8 mouse cellular contexts compared by ENCODE assay signal in the genomic region with DNA sequence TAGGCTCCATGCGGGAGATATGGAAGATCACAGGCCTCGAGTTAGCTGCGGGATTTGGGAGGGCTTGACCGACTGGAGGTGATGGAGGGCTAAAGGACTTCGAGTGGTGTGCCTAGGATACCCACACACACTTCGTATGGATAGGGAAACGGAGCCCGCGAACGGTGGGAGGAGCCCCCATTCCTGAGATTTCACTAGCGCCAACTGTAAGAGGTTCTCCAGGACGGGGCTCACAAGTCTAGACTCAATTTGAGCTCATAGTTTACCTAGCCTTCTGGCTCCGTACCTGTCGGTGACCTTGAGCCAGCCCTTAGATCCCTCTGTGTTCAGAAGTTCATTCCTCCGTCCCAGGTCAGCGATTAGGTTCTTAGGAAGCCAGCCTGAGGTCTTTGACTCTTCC. TPM values are rescaled to one million over a fixed set of nuclear protein-coding genes. Genes with fewer than 3 reads are reported as not detected.
DNase-seq lines count a peak whose midpoint lies in the region; ATAC-seq and TF ChIP-seq lines count a peak whose summit lies in the region.

No protein-coding gene starts in this region.

- H3K9me3 ChIP-seq in hindbrain, embryonic 10.5 days = no peaks in the 10 kb centered on the region
- H3K9me3 ChIP-seq in liver, embryonic 16.5 days (replicated peaks; ENCODE audit: control insufficient read depth, low read length) = no peaks in the 10 kb centered on the region
- no peaks in the 10 kb centered on the region for H3K9me3 ChIP-seq in stomach, embryonic 16.5 days (replicated peaks; ENCODE audit: control insufficient read depth, low read length)

- no peak for DNase-seq in left cerebral cortex, adult 2 months (ENCODE audit: extremely low spot score in 1 of 2, low spot score in 2 of 2)
- DNase-seq in left cerebral cortex, adult 11 months (ENCODE audit: low spot score) = no peak
- DNase-seq in hindbrain, embryonic 10.5 days (ENCODE audit: low spot score) = no peak
- DNase-seq in cerebellum, postnatal 4 days (ENCODE audit: low spot score in 2 of 2) = no peak
- DNase-seq in adrenal gland, postnatal 25 days = no peak

- peak overlapping the region; percentile 73 for H3K9ac ChIP-seq in liver, embryonic 16.5 days (ENCODE audit: low read depth, low read length)
- peak overlapping the region; percentile 85 for H3K9ac ChIP-seq in stomach, embryonic 16.5 days (ENCODE audit: low read length)

- intact Hi-C loops in left cerebral cortex, adult 2 months (cut with DNase I) = loop anchor here (10.0 kb wide), 1 partner anchor 612 kb away; a partner anchor contains a TSS

- ATAC-seq in liver, embryonic 16.5 days (ENCODE audit: low read depth) = no peak
- ATAC-seq in stomach, embryonic 16.5 days (ENCODE audit: insufficient read depth, low FRiP score) = peak; percentile 0; the same call in 1 of the 2 replicates
- no peak for ATAC-seq in megakaryocyte-erythroid progenitor cell, adult 5-6 weeks (replicated peaks; ENCODE audit: low FRiP score, low TSS enrichment, poor library complexity, severe bottlenecking)

- H3K4me2 ChIP-seq in liver, embryonic 16.5 days (ENCODE audit: low read depth, low read length) = peak overlapping the region; percentile 95
- H3K4me2 ChIP-seq in stomach, embryonic 16.5 days (ENCODE audit: low read depth, low read length) = peak overlapping the region; percentile 77

- 11% methylated on average over 16 of the region's 16 CpGs for WGBS in hindbrain, embryonic 10.5 days
- WGBS in liver, embryonic 16.5 days (ENCODE audit: insufficient replicate concordance) = 9% methylated on average over 16 of the region's 16 CpGs
- 8% methylated on average over 16 of the region's 16 CpGs for WGBS in stomach, embryonic 16.5 days

- peak overlapping the region; percentile 77 for H3K4me3 ChIP-seq in left cerebral cortex, adult 2 months
- peak overlapping the region; percentile 69 for H3K4me3 ChIP-seq in hindbrain, embryonic 10.5 days
- peak overlapping the region; percentile 70 for H3K4me3 ChIP-seq in liver, embryonic 16.5 days (ENCODE audit: low read depth, low read length)
- peak overlapping the region; percentile 64 for H3K4me3 ChIP-seq in stomach, embryonic 16.5 days (replicated peaks; ENCODE audit: low read length)

- peaks cover 19% of the 10 kb centered on the region for H3K36me3 ChIP-seq in hindbrain, embryonic 10.5 days
- peaks cover 11% of the 10 kb centered on the region for H3K36me3 ChIP-seq in liver, embryonic 16.5 days (ENCODE audit: control insufficient read depth, insufficient read depth)
- H3K36me3 ChIP-seq in stomach, embryonic 16.5 days (ENCODE audit: control insufficient read depth, insufficient read depth, low read length) = peaks cover 10% of the 10 kb centered on the region; the same call in 1 of the 2 replicates

- TF ChIP-seq CTCF in left cerebral cortex, adult 2 months (IDR thresholded peaks at IDR 0.05) = no peak

- peaks cover 32% of the 10 kb centered on the region for H3K4me1 ChIP-seq in hindbrain, embryonic 10.5 days (replicated peaks)
- peaks cover 43% of the 10 kb centered on the region for H3K4me1 ChIP-seq in liver, embryonic 16.5 days (ENCODE audit: control insufficient read depth, low read depth, low read length)
- peaks cover 22% of the 10 kb centered on the region; the same call in 1 of the 2 replicates for H3K4me1 ChIP-seq in stomach, embryonic 16.5 days (ENCODE audit: control insufficient read depth, insufficient read depth, low read length)

- peaks cover 30% of the 10 kb centered on the region for H3K27me3 ChIP-seq in hindbrain, embryonic 10.5 days (ENCODE audit: insufficient read depth, poor library complexity, severe bottlenecking)
- peaks cover 6% of the 10 kb centered on the region; the same call in 1 of the 2 replicates for H3K27me3 ChIP-seq in liver, embryonic 16.5 days (ENCODE audit: control insufficient read depth, insufficient read depth, low read depth, low read length)
- H3K27me3 ChIP-seq in stomach, embryonic 16.5 days (ENCODE audit: control insufficient read depth, insufficient read depth, low read length) = no peaks in the 10 kb centered on the region

- H3K27ac ChIP-seq in left cerebral cortex, adult 2 months = peak overlapping the region; percentile 77
- peak overlapping the region; percentile 86 for H3K27ac ChIP-seq in hindbrain, embryonic 10.5 days
- peak overlapping the region; percentile 93 for H3K27ac ChIP-seq in liver, embryonic 16.5 days (ENCODE audit: low read length)
- peak overlapping the region; percentile 86 for H3K27ac ChIP-seq in stomach, embryonic 16.5 days (ENCODE audit: low read length)

RNA-seq across cellular contexts. Expression of a gene that starts 1.2 kb away (rescaled TPM):
- 10 to 100 TPM in 1 of 2 experiments, 1 to 10 TPM in 1; 9.6 to 10.7 TPM for total RNA-seq in left cerebral cortex, adult 2 months (2021)
- polyA plus RNA-seq in hindbrain, embryonic 10.5 days (2016; fragmentation: Nextera tagmentation; extraction: Ambion mirVana) = 8.8 and 9.7 TPM in 2 replicates
- polyA plus RNA-seq in liver, embryonic 16.5 days (2015; fragmentation: Nextera tagmentation; extraction: Ambion mirVana) = 10.0 and 10.7 TPM in 2 replicates
- 13.2 and 16.5 TPM in 2 replicates for polyA plus RNA-seq in stomach, embryonic 16.5 days (2015; fragmentation: Nextera tagmentation; extraction: Ambion mirVana)
- 2.9 and 9.3 TPM in 2 replicates for total RNA-seq in megakaryocyte-erythroid progenitor cell, adult 5-6 weeks (2014; fragmentation: Nextera tagmentation)
- total RNA-seq in megakaryocyte-erythroid progenitor cell, adult 5-6 weeks (2017) = 1.2 and 1.6 TPM in 2 replicates
- 8.1 and 14.9 TPM in 2 replicates for total RNA-seq in adrenal gland, postnatal 25 days (2021)

RNA-seq across cellular contexts. Expression of a gene that starts 7.4 kb away (rescaled TPM):
- 1 to 10 TPM; 3.4 to 3.5 TPM for total RNA-seq in left cerebral cortex, adult 2 months (2021)
- polyA plus RNA-seq in hindbrain, embryonic 10.5 days (2016; fragmentation: Nextera tagmentation; extraction: Ambion mirVana) = 4.9 and 5.1 TPM in 2 replicates
- 8.4 and 9.9 TPM in 2 replicates for polyA plus RNA-seq in liver, embryonic 16.5 days (2015; fragmentation: Nextera tagmentation; extraction: Ambion mirVana)
- polyA plus RNA-seq in stomach, embryonic 16.5 days (2015; fragmentation: Nextera tagmentation; extraction: Ambion mirVana) = 41.2 and 46.4 TPM in 2 replicates
- 26.8 and 34.0 TPM in 2 replicates for total RNA-seq in megakaryocyte-erythroid progenitor cell, adult 5-6 weeks (2014; fragmentation: Nextera tagmentation)
- 26.9 and 31.6 TPM in 2 replicates for total RNA-seq in megakaryocyte-erythroid progenitor cell, adult 5-6 weeks (2017)
- 56.8 and 57.8 TPM in 2 replicates for total RNA-seq in adrenal gland, postnatal 25 days (2021)

RNA-seq across cellular contexts. Expression of a gene that starts 41.1 kb away (rescaled TPM):
- total RNA-seq in left cerebral cortex, adult 2 months (2021) = 10 to 100 TPM; 18.6 to 21.5 TPM
- 12.1 and 13.4 TPM in 2 replicates for polyA plus RNA-seq in hindbrain, embryonic 10.5 days (2016; fragmentation: Nextera tagmentation; extraction: Ambion mirVana)
- 2.9 TPM in 2 replicates for polyA plus RNA-seq in liver, embryonic 16.5 days (2015; fragmentation: Nextera tagmentation; extraction: Ambion mirVana)
- polyA plus RNA-seq in stomach, embryonic 16.5 days (2015; fragmentation: Nextera tagmentation; extraction: Ambion mirVana) = 11.3 and 11.8 TPM in 2 replicates
- total RNA-seq in megakaryocyte-erythroid progenitor cell, adult 5-6 weeks (2014; fragmentation: Nextera tagmentation) = 5.8 and 18.8 TPM in 2 replicates
- 4.9 and 9.0 TPM in 2 replicates for total RNA-seq in megakaryocyte-erythroid progenitor cell, adult 5-6 weeks (2017)
- 21.9 and 23.0 TPM in 2 replicates for total RNA-seq in adrenal gland, postnatal 25 days (2021)

RNA-seq across cellular contexts. Expression of a gene that starts 43.3 kb away (rescaled TPM):
- total RNA-seq in left cerebral cortex, adult 2 months (2021) = 1 to 10 TPM; 4.3 to 4.4 TPM
- polyA plus RNA-seq in hindbrain, embryonic 10.5 days (2016; fragmentation: Nextera tagmentation; extraction: Ambion mirVana) = 1.4 and 2.6 TPM in 2 replicates
- polyA plus RNA-seq in liver, embryonic 16.5 days (2015; fragmentation: Nextera tagmentation; extraction: Ambion mirVana) = 0.07 and 0.18 TPM in 2 replicates
- 0.47 and 0.90 TPM in 2 replicates for polyA plus RNA-seq in stomach, embryonic 16.5 days (2015; fragmentation: Nextera tagmentation; extraction: Ambion mirVana)
- total RNA-seq in megakaryocyte-erythroid progenitor cell, adult 5-6 weeks (2014; fragmentation: Nextera tagmentation) = not detected in 2 replicates
- 0.47 TPM in 1 of 2 replicates, not detected in the other for total RNA-seq in megakaryocyte-erythroid progenitor cell, adult 5-6 weeks (2017)
- 1.4 and 1.5 TPM in 2 replicates for total RNA-seq in adrenal gland, postnatal 25 days (2021)

Comparison
In these comparisons a context has a peak if more than half of its experiments do, and no peak if none do; other contexts are left out.
1. RNA of a gene that starts 7.4 kb away (total RNA-seq): 56.8 to 57.8 TPM in adrenal gland, postnatal 25 days and 26.8 to 34.0 TPM in megakaryocyte-erythroid progenitor cell, adult 5-6 weeks; 3.4 to 3.5 TPM in left cerebral cortex, adult 2 months; every median in the first group is over 4 times any median in the second.
2. Peak in every context shown above with its lines, with median percentiles within 50 percentile points of each other: H3K27ac ChIP-seq and H3K4me3 ChIP-seq.